Mouse (Mus musculus): ENCODE measurements around the gene 6030468B19Rik. TPM values are rescaled to one million over a fixed set of nuclear protein-coding genes. Genes with fewer than 3 reads are reported as not detected.
"Not testable (repeated sequence)": the region's sequence is repeated elsewhere in the genome, so short reads cannot be mapped to it uniquely, and the experiment has no call there.

The 6030468B19Rik gene
- polyA plus RNA-seq, 1 experiment from 2014 or later: 1.3 TPM

GRCm38 (mm10) chr11:117828149-117828887 is 30.9 kb downstream of the 6030468B19Rik start:
- H3K36me3 ChIP-seq (ENCODE audit: control insufficient read depth, insufficient read depth, low read length): no peaks in the 10 kb centered on the region
- H3K27me3 ChIP-seq (ENCODE audit: control insufficient read depth, insufficient read depth, low read length): no peaks in the 10 kb centered on the region
- H3K27ac ChIP-seq (ENCODE audit: low read depth, low read length): no peak overlapping the region
- H3K9me3 ChIP-seq (ENCODE audit: control insufficient read depth, low read length): no peaks in the 10 kb centered on the region
- H3K9ac ChIP-seq (ENCODE audit: low read length): no peak overlapping the region
- H3K4me1 ChIP-seq (ENCODE audit: control insufficient read depth, insufficient read depth, low read length): peaks cover 21% of the 10 kb centered on the region
- 90% methylated on average over 18 of the region's 18 CpGs for WGBS
- H3K4me3 ChIP-seq (ENCODE audit: low read depth, low read length): no peak overlapping the region
- DNase-seq (ENCODE audit: low spot score, missing footprints) (no peak), ATAC-seq (ENCODE audit: low FRiP score) (no peak)
- H3K4me2 ChIP-seq: no peak overlapping the region

DNA sequence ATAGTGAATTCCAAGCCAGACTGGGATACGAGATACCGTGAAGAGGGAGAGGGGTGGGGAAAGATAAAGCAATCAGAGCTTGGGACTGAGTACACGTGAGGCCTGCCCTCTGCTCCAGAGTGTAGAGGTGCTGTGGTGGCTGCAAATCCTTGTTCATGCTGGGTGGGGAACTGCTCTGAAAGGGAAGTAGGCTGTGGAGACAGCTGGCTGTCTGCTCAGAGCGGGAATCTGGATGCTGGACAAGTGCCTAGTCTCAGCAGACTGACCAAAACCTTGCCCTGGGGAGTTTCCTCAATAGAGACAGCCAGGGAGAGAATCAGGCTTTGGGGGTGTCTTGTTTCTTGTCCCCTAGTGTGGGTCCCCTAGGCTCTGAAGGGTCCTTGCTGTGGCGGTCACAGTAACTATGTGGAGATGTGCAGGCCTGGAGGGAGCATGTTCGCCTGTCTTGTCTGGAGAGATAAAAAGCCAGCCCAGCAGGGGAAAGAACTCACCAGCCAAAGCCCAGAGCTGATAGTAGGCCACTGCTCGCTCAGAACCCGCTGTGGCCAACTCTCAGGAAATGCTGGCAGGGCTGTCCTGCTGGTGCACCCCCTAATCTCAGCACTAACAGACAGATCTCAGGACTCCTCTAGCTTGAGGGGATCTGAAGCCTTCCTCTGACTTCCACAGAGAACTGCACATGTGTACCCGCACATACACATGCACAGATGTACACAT is 31.6 kb downstream of the 6030468B19Rik start:
- Histone ChIP-seq H3K27me3 (ENCODE audit: control insufficient read depth, insufficient read depth, low read length) (no peaks in the 10 kb centered on the region), H3K9ac (ENCODE audit: low read length) (no peak overlapping the region), H3K4me2 (no peak overlapping the region), H3K36me3 (ENCODE audit: control insufficient read depth, insufficient read depth, low read length) (no peaks in the 10 kb centered on the region), H3K27ac (ENCODE audit: low read depth, low read length) (no peak overlapping the region), H3K9me3 (ENCODE audit: control insufficient read depth, low read length) (no peaks in the 10 kb centered on the region), H3K4me3 (ENCODE audit: low read depth, low read length) (no peak overlapping the region), H3K4me1 (ENCODE audit: control insufficient read depth, insufficient read depth, low read length) (peaks cover 19% of the 10 kb centered on the region)
- ATAC-seq (ENCODE audit: low FRiP score) (no peak), DNase-seq (ENCODE audit: low spot score, missing footprints) (no peak)
- WGBS: 61% methylated on average over 9 of the region's 9 CpGs

GRCm38 (mm10) chr11:117829671-117830215 is 32.3 kb downstream of the 6030468B19Rik start:
- H3K27me3 ChIP-seq (ENCODE audit: control insufficient read depth, insufficient read depth, low read length): no peaks in the 10 kb centered on the region
- DNase-seq (ENCODE audit: low spot score, missing footprints) (no peak), ATAC-seq (ENCODE audit: low FRiP score) (no peak)
- no peak overlapping the region for H3K9ac ChIP-seq (ENCODE audit: low read length)
- H3K4me3 ChIP-seq (ENCODE audit: low read depth, low read length): no peak overlapping the region
- H3K27ac ChIP-seq (ENCODE audit: low read depth, low read length): no peak overlapping the region
- no peaks in the 10 kb centered on the region for H3K36me3 ChIP-seq (ENCODE audit: control insufficient read depth, insufficient read depth, low read length)
- 85% methylated on average over 2 of the region's 2 CpGs for WGBS
- no peaks in the 10 kb centered on the region for H3K9me3 ChIP-seq (ENCODE audit: control insufficient read depth, low read length)
- H3K4me2 ChIP-seq: no peak overlapping the region
- H3K4me1 ChIP-seq (ENCODE audit: control insufficient read depth, insufficient read depth, low read length): peaks cover 13% of the 10 kb centered on the region

- WGBS: 91% methylated on average over 9 of the region's 9 CpGs
- Histone ChIP-seq H3K9me3 (ENCODE audit: control insufficient read depth, low read length) (no peaks in the 10 kb centered on the region), H3K9ac (ENCODE audit: low read length) (no peak overlapping the region), H3K4me3 (ENCODE audit: low read depth, low read length) (no peak overlapping the region), H3K36me3 (ENCODE audit: control insufficient read depth, insufficient read depth, low read length) (no peaks in the 10 kb centered on the region), H3K27me3 (ENCODE audit: control insufficient read depth, insufficient read depth, low read length) (no peaks in the 10 kb centered on the region), H3K27ac (ENCODE audit: low read depth, low read length) (no peak overlapping the region), H3K4me2 (no peak overlapping the region), H3K4me1 (ENCODE audit: control insufficient read depth, insufficient read depth, low read length) (peaks cover 6% of the 10 kb centered on the region)
- DNase-seq (ENCODE audit: low spot score, missing footprints) (no peak), ATAC-seq (ENCODE audit: low FRiP score) (no peak)
These were observed 32.9 kb downstream of the 6030468B19Rik start for GRCm38 (mm10) chr11:117830401-117830800.

DNA sequence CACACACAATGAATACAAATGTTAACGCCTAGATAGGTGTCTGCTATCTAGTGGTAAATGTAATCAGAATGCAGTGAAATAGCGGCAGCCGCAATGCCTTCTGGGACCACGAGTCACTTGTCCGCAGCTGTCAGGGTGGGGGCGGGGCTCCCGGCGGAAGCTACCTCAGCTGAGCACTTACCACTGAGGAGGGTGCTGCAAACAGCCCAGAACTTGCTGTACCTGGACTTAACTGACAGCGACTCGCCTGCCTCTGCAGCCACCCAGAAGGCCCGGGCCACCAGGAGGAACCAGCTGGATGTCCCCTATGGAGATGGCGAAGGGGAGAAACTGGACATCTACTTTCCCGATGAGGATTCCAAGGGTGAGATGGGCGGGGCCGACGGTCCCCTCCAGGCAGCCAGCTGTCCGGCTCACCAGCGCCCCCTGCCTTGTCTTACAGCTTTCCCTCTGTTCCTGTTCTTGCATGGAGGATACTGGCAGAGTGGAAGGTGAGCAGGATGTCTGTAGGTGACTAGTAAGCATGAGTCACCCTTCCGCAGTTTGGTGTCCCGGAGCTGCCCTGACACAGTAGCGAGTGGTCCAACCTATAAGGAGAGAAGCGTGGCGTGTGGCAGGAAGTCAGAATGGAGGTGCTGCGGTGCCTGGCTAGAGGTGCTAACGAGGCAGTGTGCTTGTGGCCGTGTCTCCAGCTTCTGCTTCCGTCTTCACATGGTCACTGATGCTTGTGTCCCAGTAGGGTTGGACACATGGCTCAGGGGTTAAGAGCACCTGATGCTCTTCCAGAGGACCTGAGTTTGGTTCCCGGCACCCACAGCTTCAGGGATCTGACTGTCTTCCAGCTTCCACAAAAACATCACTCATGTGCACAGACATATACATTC is 34.9 kb downstream of the 6030468B19Rik start:
- H3K27me3 ChIP-seq (ENCODE audit: control insufficient read depth, insufficient read depth, low read length): no peaks in the 10 kb centered on the region
- peak overlapping the region; percentile 54 for H3K4me2 ChIP-seq
- peak; percentile 82 for ATAC-seq (ENCODE audit: low FRiP score)
- H3K4me3 ChIP-seq (ENCODE audit: low read depth, low read length): peak overlapping the region; percentile 28
- no peaks in the 10 kb centered on the region for H3K9me3 ChIP-seq (ENCODE audit: control insufficient read depth, low read length)
- H3K27ac ChIP-seq (ENCODE audit: low read depth, low read length): no peak overlapping the region
- DNase-seq (ENCODE audit: low spot score, missing footprints): peak; percentile 98
- WGBS: 17% methylated on average over 28 of the region's 28 CpGs
- H3K36me3 ChIP-seq (ENCODE audit: control insufficient read depth, insufficient read depth, low read length): no peaks in the 10 kb centered on the region
- H3K4me1 ChIP-seq (ENCODE audit: control insufficient read depth, insufficient read depth, low read length): no peaks in the 10 kb centered on the region
- peak overlapping the region; percentile 38; the same call in 1 of the 2 replicates for H3K9ac ChIP-seq (ENCODE audit: low read length)

GRCm38 (mm10) chr11:117833509-117833908 is 36.0 kb downstream of the 6030468B19Rik start:
- H3K9me3 ChIP-seq (ENCODE audit: control insufficient read depth, low read length); ATAC-seq (ENCODE audit: low FRiP score); H3K36me3 ChIP-seq (ENCODE audit: control insufficient read depth, insufficient read depth, low read length); DNase-seq (ENCODE audit: low spot score, missing footprints); H3K4me2 ChIP-seq; H3K4me3 ChIP-seq (ENCODE audit: low read depth, low read length); H3K27me3 ChIP-seq (ENCODE audit: control insufficient read depth, insufficient read depth, low read length); H3K9ac ChIP-seq (ENCODE audit: low read length); H3K27ac ChIP-seq (ENCODE audit: low read depth, low read length); H3K4me1 ChIP-seq (ENCODE audit: control insufficient read depth, insufficient read depth, low read length): not testable (repeated sequence)
- 89% methylated on average over 4 of the region's 6 CpGs for WGBS

GRCm38 (mm10) chr11:117834086-117834485 is 36.6 kb downstream of the 6030468B19Rik start:
- no peak overlapping the region for H3K4me2 ChIP-seq
- no peak overlapping the region for H3K4me3 ChIP-seq (ENCODE audit: low read depth, low read length)
- no peak overlapping the region for H3K27ac ChIP-seq (ENCODE audit: low read depth, low read length)
- H3K9me3 ChIP-seq (ENCODE audit: control insufficient read depth, low read length): no peaks in the 10 kb centered on the region
- H3K27me3 ChIP-seq (ENCODE audit: control insufficient read depth, insufficient read depth, low read length): no peaks in the 10 kb centered on the region
- H3K36me3 ChIP-seq (ENCODE audit: control insufficient read depth, insufficient read depth, low read length): no peaks in the 10 kb centered on the region
- no peak for DNase-seq (ENCODE audit: low spot score, missing footprints)
- WGBS: 91% methylated on average over 8 of the region's 8 CpGs
- no peak for ATAC-seq (ENCODE audit: low FRiP score)
- no peaks in the 10 kb centered on the region for H3K4me1 ChIP-seq (ENCODE audit: control insufficient read depth, insufficient read depth, low read length)
- no peak overlapping the region for H3K9ac ChIP-seq (ENCODE audit: low read length)

DNA sequence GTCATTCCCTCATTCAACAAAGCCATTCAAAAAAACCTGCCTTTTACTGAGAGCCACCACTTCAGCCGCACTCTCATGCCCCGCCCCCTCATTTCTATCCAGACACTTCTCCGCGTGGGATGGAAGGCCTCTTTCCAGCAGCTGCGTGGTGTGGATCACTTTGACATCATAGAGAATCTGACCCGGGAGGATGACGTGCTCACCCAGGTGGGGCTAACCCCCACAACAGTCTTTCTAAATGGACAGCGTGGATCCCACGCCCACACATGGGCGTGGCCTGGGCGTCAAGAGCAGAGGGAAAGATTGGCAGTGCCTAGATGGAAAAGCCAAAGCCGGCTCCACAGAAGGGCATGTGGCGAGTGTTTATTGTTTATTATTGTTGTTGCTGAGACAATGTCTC is 38.8 kb downstream of the 6030468B19Rik start:
- H3K27me3 ChIP-seq (ENCODE audit: control insufficient read depth, insufficient read depth, low read length): no peaks in the 10 kb centered on the region
- 36% methylated on average over 13 of the region's 13 CpGs for WGBS
- H3K36me3 ChIP-seq (ENCODE audit: control insufficient read depth, insufficient read depth, low read length): no peaks in the 10 kb centered on the region
- no peak overlapping the region; the same call in 1 of the 2 replicates for H3K4me2 ChIP-seq
- H3K27ac ChIP-seq (ENCODE audit: low read depth, low read length): no peak overlapping the region
- H3K4me1 ChIP-seq (ENCODE audit: control insufficient read depth, insufficient read depth, low read length): no peaks in the 10 kb centered on the region
- ATAC-seq (ENCODE audit: low FRiP score): no peak
- no peak for DNase-seq (ENCODE audit: low spot score, missing footprints)
- H3K9ac ChIP-seq (ENCODE audit: low read length): no peak overlapping the region
- no peaks in the 10 kb centered on the region for H3K9me3 ChIP-seq (ENCODE audit: control insufficient read depth, low read length)
- H3K4me3 ChIP-seq (ENCODE audit: low read depth, low read length): no peak overlapping the region
